Mouse (Mus musculus) cortical plate, adult 2 months (tissue): ENCODE data around the gene Dok4.

Source experiments
- CTCF ChIP-seq: fragments of 200-500 bp; IDR thresholded peaks from 2 replicates; pipeline ENCODE4 v1.5.1; 2011; ENCODE audit warnings: mild to moderate bottlenecking, control low read depth, low read length; ENCODE audit not compliant: insufficient read depth; ENCODE audit errors: extremely low read depth
- POLR2A ChIP-seq: fragments of 200-500 bp; IDR thresholded peaks from 2 replicates; pipeline ENCODE4 v1.6.1; 2011; ENCODE audit warnings: mild to moderate bottlenecking, low read length, control low read depth; ENCODE audit not compliant: insufficient read depth; ENCODE audit errors: extremely low read depth

DNA sequence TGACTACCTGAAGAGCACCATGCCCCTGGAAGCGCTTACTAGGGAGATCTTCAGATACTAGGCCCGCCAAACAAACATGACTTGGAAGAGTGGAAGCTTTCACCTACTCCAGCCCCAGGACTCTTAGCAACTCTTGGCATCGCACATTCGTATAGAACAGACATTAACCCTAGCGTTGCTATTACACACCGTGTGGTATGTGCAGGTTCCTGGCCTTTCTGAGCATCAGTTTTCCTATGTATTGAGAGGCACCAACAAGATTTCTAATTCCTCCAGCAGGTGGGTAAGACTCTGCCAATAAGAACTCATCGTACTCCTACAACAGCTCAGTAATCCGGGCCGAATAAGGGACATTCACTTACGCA is 40.8 kb upstream of the Dok4 start:
- TF ChIP-seq CTCF (no peak), POLR2A (no peak)
